Mouse (Mus musculus) kidney, adult 2 months (tissue): Measurements from ENCODE around the gene Mars.

Source experiments
- CTCF ChIP-seq: fragments of 200-500 bp; conservative IDR thresholded peaks from 2 replicates; pipeline ENCODE4 v1.5.1; 2011; ENCODE audit warnings: low read depth, mild to moderate bottlenecking, control low read depth, low read length, moderate library complexity, mixed read lengths; ENCODE audit not compliant: insufficient read depth, insufficient read length
- POLR2A ChIP-seq: fragments of 200-500 bp; IDR thresholded peaks from one replicate; pipeline ENCODE4 v1.6.1; 2011; ENCODE audit warnings: low read depth, low read length, control low read depth

GRCm38 (mm10) chr10:127292987-127293538 lies 18.5 kb downstream of the Mars start:
- TF ChIP-seq CTCF (no peak), POLR2A (no peak)
